Mouse (Mus musculus): ENCODE data around the gene Klf11. TPM values are rescaled to one million over a fixed set of nuclear protein-coding genes. Genes with fewer than 3 reads are reported as not detected.
"Not testable (repeated sequence)": the region's sequence is repeated elsewhere in the genome, so short reads cannot be mapped to it uniquely, and the experiment has no call there.

Klf11 gene
- 1 to 10 TPM; 4.3 to 6.3 TPM for total RNA-seq (2021)
- long read RNA-seq, experiment 1, full-length matches to known transcripts = 9 of 12 reads
- long read RNA-seq, experiment 1, partial matches to known transcripts = 3 of 12 reads
- long read RNA-seq, experiment 1, other reads (novel, unspliced or antisense) = 0 of 12 reads
- long read RNA-seq, experiment 2, full-length matches to known transcripts = 3 of 3 reads
- long read RNA-seq, experiment 2, partial matches to known transcripts = 0 of 3 reads
- long read RNA-seq, experiment 2, other reads (novel, unspliced or antisense) = 0 of 3 reads

- DNase-seq (ENCODE audit: low spot score) = peak; percentile 98
Measured at GRCm38 (mm10) chr12:24651063-24651557, at the start of gene Klf11. TSS of gene Klf11 (plus strand) at chr12:24651274.

GRCm38 (mm10) chr12:24603266-24603665, 47.8 kb upstream of the Klf11 start:
- peak; percentile 70 for DNase-seq (ENCODE audit: low spot score)

DNA sequence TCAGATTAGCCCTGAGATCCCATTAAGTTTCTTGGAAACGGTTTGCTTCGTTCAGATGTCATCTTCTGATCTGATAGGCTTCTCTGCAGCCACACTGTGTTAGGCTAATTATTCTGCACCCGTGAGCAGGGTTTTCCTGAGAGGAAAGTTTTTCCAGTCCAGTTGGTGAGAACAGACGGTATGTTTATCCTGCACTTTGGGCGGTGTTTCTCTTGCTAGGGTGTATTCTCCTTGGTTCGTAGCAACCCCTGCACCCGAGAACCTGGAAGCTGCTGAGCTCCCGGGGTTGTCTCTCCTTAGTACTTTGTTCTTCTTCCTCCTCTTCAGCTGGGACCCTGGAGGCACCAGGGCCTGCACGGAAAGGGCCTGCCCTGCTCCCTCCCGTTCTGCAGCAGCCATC, 44.9 kb upstream of the Klf11 start:
- DNase-seq (ENCODE audit: low spot score) = no peak

DNA sequence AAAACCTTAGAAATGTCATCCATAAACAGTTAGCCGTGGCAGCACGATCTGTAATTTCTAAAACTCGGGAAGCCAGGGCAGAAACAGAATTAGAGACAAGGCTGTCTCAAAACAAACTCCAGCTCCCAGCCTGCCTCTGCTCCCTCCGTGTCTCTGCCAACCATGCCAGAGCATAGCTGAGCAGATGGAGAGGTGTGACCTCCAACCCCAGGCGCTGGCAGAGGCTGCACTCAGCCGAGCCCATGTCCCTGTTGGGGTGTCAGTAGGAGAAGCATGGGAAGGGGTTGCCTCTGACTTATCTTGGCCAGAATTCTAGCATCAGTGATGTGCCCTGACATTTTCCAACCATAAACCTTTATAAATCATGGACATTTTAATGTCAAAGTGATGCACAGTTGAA, 38.5 kb upstream of the Klf11 start:
- no peak for DNase-seq (ENCODE audit: low spot score)

DNA sequence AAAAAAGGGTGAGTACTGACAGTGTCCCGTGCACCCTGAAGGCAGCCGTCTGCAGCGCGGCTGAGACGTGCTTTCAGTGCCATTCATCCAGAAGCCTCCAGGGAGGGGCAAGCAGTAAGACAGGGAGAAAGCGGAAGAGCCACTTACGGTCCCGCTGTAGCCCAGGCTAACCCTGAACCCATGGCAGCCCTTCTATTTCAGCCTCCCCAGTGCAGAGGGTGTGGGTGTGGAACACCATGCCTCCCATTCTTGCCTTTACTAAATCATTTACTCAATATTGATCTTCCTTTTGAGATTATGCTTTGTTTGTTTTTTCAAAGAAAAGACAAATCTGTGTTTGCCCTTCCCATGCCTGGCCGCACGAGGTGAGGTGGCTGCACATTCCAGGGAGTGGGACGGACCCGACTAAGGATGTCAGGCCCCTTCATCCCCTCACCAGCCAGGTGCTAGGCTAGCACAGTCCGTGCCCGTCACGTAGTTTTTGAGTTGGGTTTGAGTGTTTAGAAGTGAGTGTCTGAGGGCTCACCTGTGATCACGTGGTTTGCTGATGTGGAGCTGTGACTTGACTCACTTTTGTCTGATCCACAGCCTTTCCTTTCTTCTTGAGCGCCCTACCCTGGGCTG, 36.5 kb upstream of the Klf11 start:
- no peak for DNase-seq (ENCODE audit: low spot score)

- DNase-seq (ENCODE audit: low spot score) = no peak
Measured at GRCm38 (mm10) chr12:24615140-24615539, 35.9 kb upstream of the Klf11 start.

GRCm38 (mm10) chr12:24619436-24619835, 31.6 kb upstream of the Klf11 start:
- no peak for DNase-seq (ENCODE audit: low spot score)

GRCm38 (mm10) chr12:24623486-24624251, 27.4 kb upstream of the Klf11 start:
- no peak for DNase-seq (ENCODE audit: low spot score)

- no peak for DNase-seq (ENCODE audit: low spot score)
Measured at GRCm38 (mm10) chr12:24626401-24626800, 24.7 kb upstream of the Klf11 start.

DNA sequence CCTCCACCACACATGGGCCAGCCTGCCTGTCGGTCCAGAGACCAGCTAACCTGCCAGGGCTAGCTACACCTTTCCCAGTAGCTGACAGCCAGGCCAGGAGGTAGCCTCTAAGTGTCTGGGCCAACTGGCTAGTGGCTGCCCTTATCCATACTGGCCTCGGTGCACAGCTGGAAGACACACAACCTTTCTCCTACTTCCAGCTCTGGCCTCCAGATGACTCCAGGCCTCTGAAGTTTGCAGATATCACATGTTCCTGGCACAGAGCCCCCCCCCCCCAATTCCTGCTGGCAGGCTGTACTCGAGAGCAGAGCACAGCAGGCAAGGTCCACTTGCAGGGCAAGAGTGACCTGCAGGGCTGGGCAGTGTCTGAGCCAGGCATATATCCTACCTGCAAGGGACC, 23.9 kb upstream of the Klf11 start:
- no peak for DNase-seq (ENCODE audit: low spot score)

DNA sequence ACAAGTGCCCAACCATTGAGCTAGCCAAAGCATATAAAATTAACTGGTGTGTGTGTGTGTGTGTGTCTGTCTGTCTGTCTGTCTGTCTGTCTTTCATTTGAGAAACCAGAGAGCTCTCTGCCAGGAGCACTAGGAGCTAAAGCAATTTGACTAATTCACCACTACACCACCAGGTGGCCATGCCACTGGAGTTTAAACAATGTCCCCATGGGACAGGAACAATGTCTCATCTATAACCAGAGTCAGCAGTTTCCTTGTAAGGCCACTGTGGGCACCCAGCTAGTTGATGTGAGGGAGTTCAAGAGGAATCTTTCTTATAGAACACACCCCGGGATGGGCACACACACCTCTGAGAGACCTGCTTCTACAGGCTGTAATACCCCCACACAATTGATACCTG, 20.9 kb upstream of the Klf11 start:
- no peak for DNase-seq (ENCODE audit: low spot score)

DNA sequence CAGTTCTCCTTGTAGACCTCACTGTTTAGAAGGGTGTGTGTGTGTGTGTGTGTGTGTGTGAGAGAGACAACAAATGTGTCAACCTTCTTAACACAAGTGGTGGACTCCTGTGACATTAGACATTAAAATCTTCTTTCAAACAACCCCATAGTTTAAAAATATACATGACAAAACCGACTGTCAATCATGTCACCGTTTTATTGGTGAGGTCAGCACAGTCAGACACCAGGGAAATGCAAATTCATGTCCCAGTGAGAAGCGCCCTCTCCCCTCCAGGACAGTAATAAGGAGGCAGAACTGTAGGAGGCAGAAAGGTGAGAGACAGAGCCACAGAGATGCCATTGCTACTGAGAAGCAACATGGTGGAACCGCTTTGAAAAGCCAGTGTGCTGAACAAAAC, 18.7 kb upstream of the Klf11 start:
- DNase-seq (ENCODE audit: low spot score) = no peak

GRCm38 (mm10) chr12:24633753-24634191, 17.3 kb upstream of the Klf11 start:
- peak; percentile 32 for DNase-seq (ENCODE audit: low spot score)

- DNase-seq (ENCODE audit: low spot score) = no peak
Measured at GRCm38 (mm10) chr12:24634212-24634611, 16.9 kb upstream of the Klf11 start.

- no peak for DNase-seq (ENCODE audit: low spot score)
Measured at GRCm38 (mm10) chr12:24634648-24635047, 16.4 kb upstream of the Klf11 start.

DNA sequence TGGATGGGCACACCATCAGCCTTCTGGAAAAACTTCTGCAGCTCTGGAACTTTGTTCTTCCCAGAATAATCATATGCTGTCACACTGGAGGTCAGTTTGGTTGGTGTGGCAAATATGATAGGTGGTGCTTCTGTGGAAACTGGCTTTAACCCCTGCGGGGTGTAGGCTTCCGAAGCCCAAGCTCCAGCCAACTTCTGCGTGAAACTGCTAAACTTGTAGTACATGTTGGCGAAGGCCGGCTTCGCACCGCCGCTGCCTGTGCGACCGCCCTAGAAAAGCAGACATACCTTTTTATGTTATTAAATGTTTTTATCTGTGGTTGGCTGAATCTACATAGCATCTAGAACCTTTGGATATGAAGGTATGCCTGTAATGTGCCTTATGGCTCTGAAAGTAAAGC, 12.3 kb upstream of the Klf11 start:
- not testable (repeated sequence) for DNase-seq (ENCODE audit: low spot score)

DNA sequence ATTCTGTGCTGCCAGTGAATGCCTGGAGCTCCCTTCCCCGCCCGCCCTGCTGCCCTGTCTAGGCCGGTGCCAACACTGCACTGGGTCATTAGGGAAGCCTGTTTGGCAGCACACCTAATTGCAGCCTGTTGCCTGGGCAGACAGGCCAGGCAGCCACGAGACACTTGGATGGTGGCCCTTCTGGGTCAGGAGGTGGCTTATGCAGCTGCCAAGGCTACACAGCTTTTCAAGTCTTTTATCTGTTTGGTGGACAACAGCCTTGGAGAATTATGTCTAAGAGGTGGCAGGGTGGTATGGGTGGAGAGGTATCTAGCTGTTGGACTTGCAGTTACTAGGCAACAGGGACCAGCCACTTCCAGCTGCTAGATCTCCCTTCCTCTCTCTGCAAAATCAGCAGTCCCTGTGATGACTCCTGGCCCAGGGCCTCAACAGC, 8.7 kb upstream of the Klf11 start:
- DNase-seq (ENCODE audit: low spot score) = peak; percentile 71

DNA sequence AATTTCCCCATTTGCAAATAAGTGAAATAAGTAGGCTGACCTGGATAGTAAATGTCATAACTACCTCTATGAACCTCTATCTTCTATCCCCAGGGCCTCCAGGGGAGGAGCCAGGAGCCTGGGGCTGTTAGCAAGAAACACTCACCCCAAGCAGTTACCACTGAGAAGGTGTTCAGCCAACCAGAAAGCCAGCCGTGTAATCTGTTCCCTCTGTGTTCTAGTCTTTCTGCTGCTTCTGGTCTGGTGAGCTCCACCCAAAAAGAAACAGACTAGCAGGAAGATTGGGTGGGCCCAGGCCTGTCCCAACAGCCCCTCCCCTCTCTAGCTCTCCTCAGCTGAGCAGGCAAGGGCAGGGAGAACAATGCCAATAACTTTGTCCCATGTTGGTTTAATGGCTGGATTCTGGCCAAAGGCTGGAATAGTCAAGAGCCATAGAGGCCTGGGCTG, 6.9 kb upstream of the Klf11 start:
- no peak for DNase-seq (ENCODE audit: low spot score)

DNA sequence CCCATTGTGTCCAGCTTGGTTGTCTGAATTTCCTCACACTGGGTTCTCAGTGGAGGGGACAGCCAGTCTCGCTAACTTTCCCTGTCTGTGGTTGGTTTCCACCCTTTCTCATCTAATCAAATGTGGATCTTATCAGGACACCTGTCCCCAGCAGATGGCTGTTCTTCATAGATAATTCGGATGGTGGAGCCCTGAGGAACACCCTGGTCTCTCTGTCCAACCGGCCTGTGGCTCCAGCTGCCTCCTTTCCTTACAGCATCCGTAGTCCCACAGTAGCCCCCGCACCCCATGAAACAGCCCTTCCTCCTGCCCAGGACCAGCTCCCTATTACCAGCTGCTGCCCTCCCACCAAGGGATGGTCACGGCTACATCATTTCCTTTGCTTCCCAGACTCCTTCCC, 5.2 kb upstream of the Klf11 start:
- DNase-seq (ENCODE audit: low spot score) = no peak

GRCm38 (mm10) chr12:24648094-24648493, 3.0 kb upstream of the Klf11 start:
- no peak for DNase-seq (ENCODE audit: low spot score)

DNA sequence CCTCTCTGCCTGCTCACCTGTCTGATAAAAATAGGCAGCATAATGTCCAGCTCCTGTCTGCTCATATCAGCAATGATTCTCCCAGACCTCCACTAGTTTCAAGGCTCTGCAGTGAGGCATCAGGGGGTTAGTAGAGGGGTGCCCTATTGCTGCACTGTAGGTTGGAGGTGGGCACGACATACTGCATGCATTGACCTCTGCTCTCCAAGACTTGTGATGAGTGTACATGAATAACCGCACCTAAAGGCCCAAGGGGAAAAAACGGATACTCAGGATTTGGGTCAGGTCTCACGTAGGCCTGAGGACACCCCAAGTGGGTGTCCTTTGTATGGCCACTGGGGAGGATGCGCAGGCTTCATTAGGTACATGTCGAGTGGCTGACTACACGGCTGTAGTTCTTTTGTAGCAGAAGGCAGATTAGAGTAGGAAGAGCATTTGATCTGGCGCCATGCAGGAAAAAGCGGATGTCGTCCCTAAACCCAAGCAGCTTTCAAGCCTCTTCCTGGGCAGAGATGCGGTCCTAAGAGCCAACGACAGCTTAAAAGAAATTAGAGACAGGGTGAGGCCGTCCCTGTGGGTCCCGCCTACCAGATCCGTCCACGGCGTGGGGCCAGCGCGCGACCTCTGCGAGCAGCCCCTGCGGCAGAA, 535 bp upstream of the Klf11 start:
- DNase-seq (ENCODE audit: low spot score) = no peak

Data from gastrocnemius, adult 18-20 months (tissue).